Mouse (Mus musculus) urinary bladder, postnatal 14 days (tissue): ENCODE results near the gene Fam213a.

Experiments
- DNase-seq: peaks from one replicate; pipeline ENCODE4 v3.0.0; 2021; ENCODE audit warnings: low spot score

Gene Fam213a

GRCm38 (mm10) chr14:41004201-41005141 lies 9.1 kb downstream of the Fam213a start:
- DNase-seq = peak; percentile 61

GRCm38 (mm10) chr14:41001576-41001975 lies 12.0 kb downstream of the Fam213a start:
- DNase-seq = no peak

- DNase-seq = no peak
These were observed 12.8 kb downstream of the Fam213a start for GRCm38 (mm10) chr14:41000801-41001200.

- no peak for DNase-seq
These were observed 13.5 kb downstream of the Fam213a start for GRCm38 (mm10) chr14:40999904-41000645.

- peak; percentile 38 for DNase-seq
These were observed 17.4 kb downstream of the Fam213a start for GRCm38 (mm10) chr14:40996171-40996570.

- DNase-seq = no peak
These were observed 21.1 kb downstream of the Fam213a start for GRCm38 (mm10) chr14:40992464-40992863.

- no peak for DNase-seq
These were observed 24.8 kb downstream of the Fam213a start for GRCm38 (mm10) chr14:40988780-40989179.

- no peak for DNase-seq
These were observed 26.4 kb downstream of the Fam213a start for GRCm38 (mm10) chr14:40987184-40987583.

- no peak for DNase-seq
These were observed 28.0 kb downstream of the Fam213a start for GRCm38 (mm10) chr14:40985635-40986034.

- no peak for DNase-seq
These were observed 33.9 kb downstream of the Fam213a start for GRCm38 (mm10) chr14:40979723-40980122.

- peak; percentile 65 for DNase-seq
These were observed 34.6 kb downstream of the Fam213a start for GRCm38 (mm10) chr14:40979002-40979401.

- peak; percentile 66 for DNase-seq
These were observed 38.4 kb downstream of the Fam213a start for GRCm38 (mm10) chr14:40975127-40975721.

GRCm38 (mm10) chr14:40968051-40968450 lies 45.5 kb downstream of the Fam213a start:
- DNase-seq = no peak

- DNase-seq = no peak
These were observed 46.0 kb downstream of the Fam213a start for GRCm38 (mm10) chr14:40967598-40967900.

GRCm38 (mm10) chr14:40966862-40967597 lies 46.6 kb downstream of the Fam213a start:
- DNase-seq = peak; percentile 99

- DNase-seq = no peak
These were observed 47.2 kb downstream of the Fam213a start, which contains the start of gene Tspan14 for GRCm38 (mm10) chr14:40966392-40966861. TSS of gene Tspan14 (minus strand) at chr14:40966807.

GRCm38 (mm10) chr14:40965507-40966356 lies 47.9 kb downstream of the Fam213a start:
- peak; percentile 33 for DNase-seq

GRCm38 (mm10) chr14:40964881-40965280 lies 48.7 kb downstream of the Fam213a start:
- DNase-seq = no peak

GRCm38 (mm10) chr14:40964214-40964610 lies 49.4 kb downstream of the Fam213a start:
- DNase-seq = no peak

- no peak for DNase-seq
These were observed 49.9 kb downstream of the Fam213a start for GRCm38 (mm10) chr14:40963501-40964213.
